ENCODE assay signal across 10 mouse cellular contexts in genomic region chr12:82105184-82106031, GRCm38 (mm10).
A peak's percentile ranks its signal among the peaks of the same experiment; 100 is the strongest.
DNase-seq lines count a peak whose midpoint lies in the region.
"Had no signal": no experiment of that assay in that cellular context is flagged by ENCODE, and none has a peak within 500 bp of the region (broad histone marks: within the 10 kb centered on the region; RNA-seq: fewer than 3 reads in every experiment).

No protein-coding gene starts in this region.

- H3K4me1 ChIP-seq in heart, embryonic 10.5 days = peaks cover 23% of the 10 kb centered on the region
- H3K4me1 ChIP-seq: liver, embryonic 13.5 days had no signal

- peak overlapping the region; percentile 71 for H3K27ac ChIP-seq in heart, embryonic 10.5 days
- H3K27ac ChIP-seq: liver, embryonic 13.5 days had no signal

- H3K36me3 ChIP-seq in heart, embryonic 10.5 days = no peaks in the 10 kb centered on the region
- H3K36me3 ChIP-seq: liver, embryonic 13.5 days had no signal

- DNase-seq in heart, embryonic 10.5 days (ENCODE audit: low spot score) = no peak
- no peak for DNase-seq in heart, adult 8-10 months (ENCODE audit: low spot score)
- DNase-seq in cerebellum, adult 18-20 months = peak; percentile 12 to 19
- DNase-seq in kidney, adult 9 months = peak; percentile 49
- DNase-seq in left cerebral cortex, postnatal 36 days (ENCODE audit: low spot score in 2 of 2) = peak; percentile 70 to 79
- no peak for DNase-seq in adrenal gland, postnatal 10 days
- no peak for DNase-seq in embryo, embryonic 10.5 days (ENCODE audit: low spot score)
- no peak for DNase-seq in retina, embryonic 14.5 days (ENCODE audit: low spot score)
- DNase-seq: liver, embryonic 13.5 days; retina, postnatal 1 day had no signal

- intact Hi-C loops in left cerebral cortex, postnatal 36 days (cut with DNase I) = loop anchor here (1.0 kb wide), 2 partner anchors 30 to 64 kb away; partner anchors contain the start of gene Sipa1l1

- H3K4me3 ChIP-seq in heart, embryonic 10.5 days = no peak overlapping the region
- H3K4me3 ChIP-seq: liver, embryonic 13.5 days had no signal

- WGBS in heart, embryonic 10.5 days = 62% methylated on average over 17 of the region's 17 CpGs

- H3K9me3 ChIP-seq in heart, embryonic 10.5 days = no peaks in the 10 kb centered on the region
- H3K9me3 ChIP-seq: liver, embryonic 13.5 days had no signal

- no peaks in the 10 kb centered on the region for H3K27me3 ChIP-seq in heart, embryonic 10.5 days (ENCODE audit: insufficient read depth, poor library complexity, severe bottlenecking)
- H3K27me3 ChIP-seq: liver, embryonic 13.5 days had no signal

Comparison
In these comparisons a context has a peak if more than half of its experiments do, and no peak if none do; other contexts are left out.
1. DNase-seq: peak in cerebellum, adult 18-20 months (2 of 2), kidney, adult 9 months (single experiment) and left cerebral cortex, postnatal 36 days (2 of 2); none in heart, embryonic 10.5 days (single experiment), heart, adult 8-10 months (single experiment), adrenal gland, postnatal 10 days (single experiment), embryo, embryonic 10.5 days (single experiment) and retina, embryonic 14.5 days (single experiment).